Mouse (Mus musculus) liver, embryonic 11.5 days (tissue): ENCODE data around the gene Noto. TPM values are rescaled to one million over a fixed set of nuclear protein-coding genes. Genes with fewer than 3 reads are reported as not detected.

ENCODE experiments used
- ATAC-seq: fragments of 200-750 bp; cut with Nextera tagmentation; replicated peaks from 2 replicates; pipeline ENCODE4 v1.8.0; 2017; ENCODE audit warnings: moderate number of reproducible peaks, mild to moderate bottlenecking, moderate TSS enrichment, moderate library complexity; ENCODE audit not compliant: low FRiP score
- DNase-seq: peaks from one replicate; pipeline ENCODE4 v3.0.0-alpha.2; 2017; ENCODE audit warnings: low spot score
- H3K27ac ChIP-seq: fragments of 300-500 bp; sonication (generic); 2 replicates; pipeline ENCODE4 v1.5.1; 2014; ENCODE audit warnings: mild to moderate bottlenecking, low read depth, low read length, control low read depth
- H3K27me3 ChIP-seq: fragments of 300-500 bp; sonication (generic); replicated peaks from 2 replicates; pipeline ENCODE4 v1.6.1; 2014; ENCODE audit warnings: low read length, mixed read lengths; ENCODE audit not compliant: control insufficient read depth, insufficient read depth
- H3K36me3 ChIP-seq: fragments of 300-500 bp; sonication (generic); 2 replicates; pipeline ENCODE4 v1.6.1; 2014; ENCODE audit warnings: mild to moderate bottlenecking, low read length, moderate library complexity, mixed read lengths; ENCODE audit not compliant: control insufficient read depth, insufficient read depth
- H3K4me1 ChIP-seq: fragments of 300-500 bp; sonication (generic); replicated peaks from 2 replicates; pipeline ENCODE4 v1.6.1; 2014; ENCODE audit warnings: low read length, mixed read lengths; ENCODE audit not compliant: control insufficient read depth, insufficient read depth
- H3K4me2 ChIP-seq: fragments of 300-500 bp; sonication (generic); 2 replicates; pipeline ENCODE4 v1.6.1; 2014; ENCODE audit warnings: mild to moderate bottlenecking, control low read depth, moderate library complexity
- H3K4me3 ChIP-seq: fragments of 300-500 bp; sonication (generic); 2 replicates; pipeline ENCODE4 v1.5.1; 2014; ENCODE audit warnings: low read depth, low read length, control low read depth
- H3K9ac ChIP-seq: fragments of 300-500 bp; sonication (generic); 2 replicates; pipeline ENCODE4 v1.6.1; 2014; ENCODE audit warnings: low read depth, low read length, control low read depth
- H3K9me3 ChIP-seq: fragments of 300-500 bp; sonication (generic); 2 replicates; pipeline ENCODE4 v1.6.1; 2016; ENCODE audit warnings: low read length, inconsistent platforms, mixed read lengths; ENCODE audit not compliant: control insufficient read depth
- WGBS: fragments of 180-500 bp; shearing (Covaris S2); extraction: QIAGEN DNeasy Blood & Tissue Kit; methylation state at CpG from one replicate; pipeline ENCODE4 v1.1.7; 2014; 5-methylcytosine and 5-hydroxymethylcytosine counted together
- polyA plus RNA-seq: library from polyadenylated mRNA; unstranded; fragments of >200 nt; fragmentation: Nextera tagmentation; extraction: Ambion mirVana; gene quantifications from 2 replicates; pipeline ENCODE4 v1.2.1, GENCODE M21; 2014

Gene Noto
- polyA plus RNA-seq, 1 experiment from 2014 or later, result not detected

DNA sequence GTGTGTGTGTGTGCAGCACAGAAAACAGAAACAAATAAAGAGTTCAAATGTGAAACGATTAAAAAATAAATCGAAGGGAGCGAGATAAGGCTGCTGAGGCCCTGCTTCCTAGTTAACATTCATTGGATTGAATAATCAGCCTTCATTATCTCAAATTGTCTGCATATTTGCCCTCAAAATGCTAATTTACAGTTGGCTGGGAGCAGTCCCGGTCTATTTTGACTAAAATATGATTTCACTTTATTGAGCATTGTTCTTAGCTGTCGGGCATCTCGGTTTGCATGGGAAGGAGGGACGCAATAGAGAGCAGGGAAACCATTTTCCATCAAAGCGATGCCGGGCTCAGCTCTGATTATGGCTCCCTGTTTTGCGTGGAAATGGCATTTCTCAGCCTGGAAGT is 20.6 kb upstream of the Noto start:
- Histone ChIP-seq H3K36me3 (no peaks in the 10 kb centered on the region), H3K9ac (no peak overlapping the region), H3K4me2 (no peak overlapping the region), H3K27me3 (peaks cover 17% of the 10 kb centered on the region), H3K4me3 (no peak overlapping the region), H3K9me3 (no peaks in the 10 kb centered on the region), H3K27ac (no peak overlapping the region), H3K4me1 (no peaks in the 10 kb centered on the region)
- DNase-seq (no peak), ATAC-seq (no peak)
- 79% methylated on average over 10 of the region's 10 CpGs for WGBS

DNA sequence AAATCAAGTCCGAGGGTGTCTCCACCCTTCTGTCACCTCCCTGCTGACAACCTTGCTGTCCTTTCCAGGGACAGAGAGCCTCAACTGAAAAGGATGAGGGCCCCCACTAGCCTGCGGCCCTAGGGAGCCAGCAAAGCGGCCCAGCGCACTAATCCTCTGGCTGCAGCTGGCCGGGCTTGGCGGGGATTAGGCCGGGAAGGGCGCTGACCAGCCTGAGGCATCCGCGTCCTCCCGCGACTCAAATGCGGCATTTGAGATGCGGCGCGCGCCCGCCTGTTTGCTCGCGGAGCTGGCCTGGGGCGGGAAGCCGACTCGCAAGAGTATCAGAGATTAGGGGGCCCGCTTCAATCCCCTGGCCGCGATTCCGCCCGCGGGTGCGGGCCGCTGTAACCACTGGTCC is 14.7 kb upstream of the Noto start:
- no peak overlapping the region for H3K27ac ChIP-seq
- DNase-seq (peak; percentile 49), ATAC-seq (no peak)
- no peaks in the 10 kb centered on the region for H3K4me1 ChIP-seq
- H3K9ac ChIP-seq, result no peak overlapping the region
- no peaks in the 10 kb centered on the region for H3K9me3 ChIP-seq
- H3K4me3 ChIP-seq, result peak overlapping the region; percentile 7; the same call in 1 of the 2 replicates
- no peaks in the 10 kb centered on the region for H3K36me3 ChIP-seq
- peak overlapping the region; percentile 38 for H3K4me2 ChIP-seq
- H3K27me3 ChIP-seq, result peaks cover 46% of the 10 kb centered on the region
- 3% methylated on average over 31 of the region's 31 CpGs for WGBS

DNA sequence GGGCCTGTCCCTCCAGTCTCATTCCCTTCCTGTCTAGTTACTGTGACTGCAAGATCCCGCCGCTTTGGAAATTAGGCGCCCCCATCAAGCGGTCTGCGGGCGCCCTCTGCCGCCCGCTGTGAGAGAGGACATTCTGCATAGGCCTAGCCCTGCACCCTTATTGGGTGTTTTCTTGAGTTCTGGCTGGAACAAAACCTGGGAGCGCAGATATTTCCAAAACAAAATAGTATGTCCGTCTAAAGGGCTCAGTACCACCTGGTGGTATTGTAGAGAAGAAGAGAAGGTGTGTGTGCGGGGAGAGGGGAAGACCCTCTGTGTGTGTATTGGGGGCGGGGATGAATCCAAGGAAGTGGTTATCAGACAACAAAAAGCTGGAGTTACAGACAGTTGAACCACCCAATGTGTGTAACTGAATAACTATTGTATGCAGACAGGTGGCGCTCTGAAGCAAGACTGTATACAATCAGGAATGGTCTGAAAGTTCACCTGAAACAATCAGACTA is 12.9 kb upstream of the Noto start:
- H3K36me3 ChIP-seq, result no peaks in the 10 kb centered on the region
- no peak overlapping the region for H3K4me2 ChIP-seq
- DNase-seq, result peak; percentile 66
- WGBS, result 10% methylated on average over 13 of the region's 13 CpGs
- H3K27me3 ChIP-seq, result peaks cover 46% of the 10 kb centered on the region
- no peak overlapping the region for H3K4me3 ChIP-seq
- no peaks in the 10 kb centered on the region for H3K9me3 ChIP-seq
- no peak overlapping the region for H3K27ac ChIP-seq
- ATAC-seq, result peak; percentile 51
- no peaks in the 10 kb centered on the region for H3K4me1 ChIP-seq
- no peak overlapping the region for H3K9ac ChIP-seq

DNA sequence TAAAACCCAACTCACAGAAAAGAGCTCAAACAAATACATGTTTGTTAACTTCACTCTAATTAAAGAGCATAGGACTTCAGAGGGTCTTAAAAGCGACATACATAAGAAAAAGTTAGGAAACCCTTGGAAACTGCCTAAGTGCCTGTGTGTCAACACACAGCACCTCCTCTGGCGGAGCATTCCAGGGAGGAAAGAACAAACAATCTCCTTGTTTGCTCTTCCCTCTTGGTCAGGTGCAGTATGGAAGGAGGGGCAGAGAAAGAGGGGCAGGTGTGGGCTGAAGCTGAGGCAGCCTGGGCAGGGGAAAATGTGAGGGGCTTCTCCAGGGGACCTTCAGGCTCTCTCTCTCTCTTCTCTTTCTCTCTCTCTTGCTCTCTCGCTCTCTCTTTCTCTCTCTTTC is 7.9 kb upstream of the Noto start:
- 48% methylated on average over 3 of the region's 3 CpGs for WGBS
- no peak overlapping the region for H3K27ac ChIP-seq
- no peaks in the 10 kb centered on the region for H3K9me3 ChIP-seq
- H3K4me1 ChIP-seq, result no peaks in the 10 kb centered on the region
- no peaks in the 10 kb centered on the region for H3K36me3 ChIP-seq
- H3K4me3 ChIP-seq, result no peak overlapping the region
- no peak overlapping the region for H3K4me2 ChIP-seq
- DNase-seq (no peak), ATAC-seq (no peak)
- no peak overlapping the region for H3K9ac ChIP-seq
- peaks cover 8% of the 10 kb centered on the region for H3K27me3 ChIP-seq

DNA sequence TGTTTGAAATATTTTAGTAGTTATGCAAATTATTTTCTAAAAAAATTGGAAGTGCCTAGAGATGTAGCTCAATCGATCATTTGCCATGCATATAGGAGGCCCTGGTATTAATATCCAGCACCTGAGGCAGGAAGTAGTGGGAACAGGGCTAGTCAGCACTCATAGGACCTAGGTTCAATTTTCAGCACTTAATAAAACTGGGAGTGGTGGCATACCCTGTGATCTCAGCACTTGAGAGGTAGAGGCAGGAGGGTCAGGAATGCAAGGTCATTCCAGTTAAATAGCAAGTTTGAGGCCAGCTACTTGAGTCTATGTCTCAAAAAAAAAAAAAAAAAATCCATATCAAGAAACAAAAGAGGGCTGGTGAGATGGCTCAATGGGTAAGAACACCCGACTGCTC is 4.5 kb upstream of the Noto start:
- H3K27me3 ChIP-seq, result peaks cover 31% of the 10 kb centered on the region
- no peaks in the 10 kb centered on the region for H3K36me3 ChIP-seq
- H3K27ac ChIP-seq, result no peak overlapping the region
- 77% methylated on average over 2 of the region's 2 CpGs for WGBS
- no peak overlapping the region for H3K9ac ChIP-seq
- DNase-seq (no peak), ATAC-seq (no peak)
- no peaks in the 10 kb centered on the region for H3K9me3 ChIP-seq
- H3K4me3 ChIP-seq, result no peak overlapping the region
- H3K4me2 ChIP-seq, result no peak overlapping the region
- no peaks in the 10 kb centered on the region for H3K4me1 ChIP-seq

DNA sequence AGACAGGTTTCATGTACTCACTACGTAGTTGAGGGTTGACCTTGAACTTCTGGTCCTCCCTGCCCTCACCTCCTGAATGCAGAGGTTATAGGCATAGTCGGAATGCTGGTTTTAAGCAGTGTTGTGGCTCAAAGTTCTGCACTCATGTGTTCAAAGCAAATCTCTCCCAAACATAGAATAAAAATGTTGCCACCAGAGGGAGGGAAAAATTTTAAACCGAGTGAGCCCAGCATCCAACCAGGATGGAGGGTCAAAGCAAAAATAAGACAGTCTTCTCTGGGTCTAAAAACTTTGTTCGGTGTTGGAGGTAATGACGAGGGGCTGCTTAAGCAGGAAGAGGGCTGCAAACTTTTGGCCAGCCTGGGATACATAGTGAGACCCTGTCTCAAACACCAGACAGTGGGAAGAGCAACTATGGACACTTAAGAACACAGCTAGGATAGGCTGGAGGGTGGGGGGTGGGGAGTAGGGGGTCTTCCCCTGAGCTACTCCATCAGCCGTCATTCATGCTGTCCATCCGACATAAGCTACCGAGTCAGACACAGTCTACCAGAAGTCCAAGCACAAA is 7.7 kb downstream of the Noto start:
- WGBS, result 45% methylated on average over 8 of the region's 8 CpGs
- no peaks in the 10 kb centered on the region for H3K9me3 ChIP-seq
- peak overlapping the region; percentile 73 for H3K9ac ChIP-seq
- H3K4me3 ChIP-seq, result peak overlapping the region; percentile 71
- H3K36me3 ChIP-seq, result no peaks in the 10 kb centered on the region
- ATAC-seq (no peak; the same call in 1 of the 2 replicates), DNase-seq (no peak)
- H3K27me3 ChIP-seq, result no peaks in the 10 kb centered on the region; the same call in 1 of the 2 replicates
- H3K4me2 ChIP-seq, result peak overlapping the region; percentile 63
- peaks cover 12% of the 10 kb centered on the region for H3K4me1 ChIP-seq
- H3K27ac ChIP-seq, result no peak overlapping the region

DNA sequence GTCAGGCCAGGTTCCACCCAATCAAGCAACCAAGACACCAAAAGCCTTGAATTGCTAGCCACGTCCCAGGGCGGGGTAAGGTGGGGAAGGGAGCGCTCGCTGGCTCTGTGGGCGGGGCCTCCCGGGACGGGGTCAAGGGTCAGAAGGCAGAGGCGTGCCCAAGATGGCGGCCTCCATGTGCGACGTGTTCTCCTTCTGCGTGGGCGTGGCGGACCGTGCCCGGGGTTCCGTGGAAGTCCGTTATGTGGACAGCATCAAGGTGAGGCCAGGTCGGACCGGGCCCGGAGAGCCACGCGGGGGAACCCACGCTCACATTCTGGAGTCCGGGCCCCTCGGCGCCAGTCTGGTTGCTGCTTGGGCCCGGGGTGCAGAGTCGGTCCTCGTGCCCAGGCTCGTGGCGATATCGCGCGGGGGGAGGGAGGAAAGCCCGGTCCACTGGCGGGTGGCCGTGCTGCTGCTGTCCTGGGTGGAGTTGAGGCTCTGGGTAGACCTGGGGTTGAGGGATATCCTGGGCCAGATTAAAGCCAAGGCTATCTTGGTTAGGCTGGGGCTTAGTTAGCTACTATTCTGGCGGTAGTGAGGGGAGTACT is 8.3 kb downstream of the Noto start, which contains the start of gene Smyd5:
Gene Smyd5, plus strand, starts transcription at position 148 of the 590 bp plus-strand sequence.
- peak within 1 kb of the TSS; percentile 63 for H3K4me2 ChIP-seq
- H3K27me3 ChIP-seq, result no peaks in the 10 kb centered on the region; the same call in 1 of the 2 replicates
- WGBS, result under 1% methylated on average over 39 of the region's 39 CpGs
- H3K27ac ChIP-seq, result no peak within 1 kb of the TSS
- DNase-seq (peak; percentile 93), ATAC-seq (peak; percentile 91)
- H3K9ac ChIP-seq, result peak within 1 kb of the TSS; percentile 73
- H3K9me3 ChIP-seq, result no peaks in the 10 kb centered on the region
- no peaks in the 10 kb centered on the region for H3K36me3 ChIP-seq
- H3K4me1 ChIP-seq, result peaks cover 12% of the 10 kb centered on the region
- peak within 1 kb of the TSS; percentile 71 for H3K4me3 ChIP-seq

DNA sequence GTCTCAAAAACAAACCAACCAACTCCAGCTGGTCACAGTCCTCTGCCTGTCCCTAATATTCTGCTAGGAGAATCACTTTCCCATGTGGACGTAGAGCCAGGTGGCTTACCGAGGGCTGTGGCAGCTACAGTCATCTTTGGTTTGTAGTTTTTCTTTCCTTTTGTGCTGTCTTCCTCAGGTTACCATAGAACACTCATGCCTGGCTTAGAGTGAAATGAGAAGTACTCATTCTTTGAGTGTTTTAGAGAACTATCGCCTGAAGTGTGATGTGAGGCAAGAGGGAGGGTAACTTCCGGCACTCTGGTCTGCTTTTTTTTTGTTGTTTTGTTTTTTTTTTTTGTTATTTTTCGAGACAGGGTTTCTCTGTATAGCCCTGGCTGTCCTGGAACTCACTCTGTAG is 10.2 kb downstream of the Noto start:
- WGBS, result 72% methylated on average over 5 of the region's 5 CpGs
- Histone ChIP-seq H3K36me3 (peaks cover 5% of the 10 kb centered on the region), H3K9ac (no peak overlapping the region), H3K27ac (no peak overlapping the region), H3K9me3 (no peaks in the 10 kb centered on the region), H3K4me3 (no peak overlapping the region), H3K4me2 (no peak overlapping the region; the same call in 1 of the 2 replicates), H3K4me1 (peaks cover 12% of the 10 kb centered on the region), H3K27me3 (no peaks in the 10 kb centered on the region; the same call in 1 of the 2 replicates)
- no peak for ATAC-seq
- no peak for DNase-seq

DNA sequence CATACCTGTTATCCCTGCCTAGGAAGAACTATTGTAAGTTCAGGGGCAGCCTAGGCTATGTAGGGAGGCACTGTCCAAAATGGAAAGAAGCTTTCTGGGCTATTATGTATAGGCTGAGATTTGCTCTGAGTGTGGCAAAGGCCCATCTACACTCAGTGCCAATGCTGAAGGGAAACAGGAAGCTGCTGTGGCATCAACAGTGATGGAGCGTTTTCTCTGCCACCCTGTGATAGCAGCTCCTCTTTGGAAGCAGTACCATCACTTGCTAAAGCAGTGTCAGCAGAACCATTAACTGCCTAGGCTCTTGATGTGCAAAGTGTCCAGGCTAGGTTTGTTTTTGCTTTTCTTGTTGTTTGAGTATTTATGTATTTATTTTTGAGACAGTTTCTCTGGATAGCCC is 12.5 kb downstream of the Noto start:
- WGBS, result 69% methylated on average over 1 of the region's 1 CpGs
- no peak for DNase-seq

More for the DNA sequence above, 12.5 kb downstream of the Noto start:
- Histone ChIP-seq H3K27ac (no peak overlapping the region), H3K36me3 (peaks cover 18% of the 10 kb centered on the region), H3K4me2 (no peak overlapping the region), H3K9me3 (no peaks in the 10 kb centered on the region), H3K9ac (no peak overlapping the region), H3K4me1 (peaks cover 12% of the 10 kb centered on the region), H3K4me3 (no peak overlapping the region), H3K27me3 (no peaks in the 10 kb centered on the region)
- ATAC-seq, result no peak
